In the genomic region with DNA sequence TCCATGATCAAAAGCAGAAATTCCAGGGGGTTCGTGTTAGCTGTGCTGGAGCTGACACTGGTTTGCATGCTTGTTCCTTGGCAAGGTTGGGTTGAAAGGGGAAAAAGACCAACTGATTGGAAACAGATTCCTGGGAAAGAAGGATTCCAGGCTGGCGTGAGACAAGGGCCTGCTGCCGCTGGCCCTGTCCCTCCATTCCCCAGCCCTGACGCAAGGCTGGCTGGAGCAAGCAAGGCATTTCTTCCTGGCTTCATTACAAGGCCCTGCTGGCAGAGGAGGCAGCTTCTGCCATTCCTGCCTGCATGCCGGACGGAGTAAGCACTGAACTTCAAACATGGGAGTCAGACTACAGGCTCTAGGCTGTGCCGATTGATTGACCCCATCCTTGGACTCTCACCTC, we compare ENCODE assay signal across 14 mouse cellular contexts. TPM values are rescaled to one million over a fixed set of nuclear protein-coding genes. Genes with fewer than 3 reads are reported as not detected.
DNase-seq lines count a peak whose midpoint lies in the region; ATAC-seq lines count a peak whose summit lies in the region.
"Had no signal": no experiment of that assay in that cellular context is flagged by ENCODE, and none has a peak within 500 bp of the region (broad histone marks: within the 10 kb centered on the region; RNA-seq: fewer than 3 reads in every experiment).

No protein-coding gene starts in this region.

- no peaks in the 10 kb centered on the region for H3K4me1 ChIP-seq in heart, embryonic 11.5 days (ENCODE audit: control insufficient read depth, insufficient read depth, low read length)
- no peaks in the 10 kb centered on the region for H3K4me1 ChIP-seq in embryonic facial prominence, embryonic 11.5 days (ENCODE audit: control insufficient read depth, insufficient read depth, low read length)
- peaks cover 3% of the 10 kb centered on the region for H3K4me1 ChIP-seq in heart, embryonic 15.5 days (replicated peaks)
- no peaks in the 10 kb centered on the region for H3K4me1 ChIP-seq in hindbrain, embryonic 13.5 days (replicated peaks)

- no peak for ATAC-seq in heart, embryonic 11.5 days (replicated peaks; ENCODE audit: insufficient number of reproducible peaks, low FRiP score, low TSS enrichment)
- ATAC-seq in embryonic facial prominence, embryonic 11.5 days (replicated peaks; ENCODE audit: insufficient number of reproducible peaks, low FRiP score, low TSS enrichment, low read depth), result no peak
- ATAC-seq in heart, embryonic 15.5 days (replicated peaks; ENCODE audit: insufficient number of reproducible peaks, insufficient read depth, low FRiP score, low read depth), result 0 out of 2 replicates have a peak, but pooled peaks have one; percentile 14
- ATAC-seq in hindbrain, embryonic 13.5 days (ENCODE audit: low FRiP score), result no peak

- no peaks in the 10 kb centered on the region for H3K36me3 ChIP-seq in heart, embryonic 11.5 days (ENCODE audit: control insufficient read depth, insufficient read depth, low read length)
- no peaks in the 10 kb centered on the region for H3K36me3 ChIP-seq in embryonic facial prominence, embryonic 11.5 days (replicated peaks; ENCODE audit: control insufficient read depth, insufficient read depth, low read depth, low read length)
- H3K36me3 ChIP-seq in heart, embryonic 15.5 days, result no peaks in the 10 kb centered on the region
- H3K36me3 ChIP-seq in hindbrain, embryonic 13.5 days, result no peaks in the 10 kb centered on the region

- peak; percentile 72 to 84 for DNase-seq in heart, adult 18-20 months
- DNase-seq in embryonic facial prominence, embryonic 11.5 days (ENCODE audit: low spot score), result peak; percentile 56
- DNase-seq in lung, postnatal 25 days (ENCODE audit: low spot score), result peak; percentile 64
- no peak for DNase-seq in spleen, postnatal 4 days (ENCODE audit: low spot score in 2 of 2)
- DNase-seq in kidney, adult 11 months, result no peak
- DNase-seq: kidney, postnatal 4 days; right cerebral cortex, postnatal 25 days had no signal

- H3K4me2 ChIP-seq in heart, embryonic 11.5 days, result no peak overlapping the region
- H3K4me2 ChIP-seq in embryonic facial prominence, embryonic 11.5 days (ENCODE audit: low read depth, low read length), result no peak overlapping the region
- H3K4me2 ChIP-seq in heart, embryonic 15.5 days, result no peak overlapping the region
- H3K4me2 ChIP-seq in hindbrain, embryonic 13.5 days, result no peak overlapping the region

- H3K27ac ChIP-seq in heart, embryonic 11.5 days (ENCODE audit: low read depth, low read length), result no peak overlapping the region
- no peak overlapping the region for H3K27ac ChIP-seq in embryonic facial prominence, embryonic 11.5 days (replicated peaks; ENCODE audit: low read depth, low read length)
- no peak overlapping the region for H3K27ac ChIP-seq in heart, embryonic 15.5 days
- H3K27ac ChIP-seq in hindbrain, embryonic 13.5 days, result no peak overlapping the region
- H3K27ac ChIP-seq: liver, embryonic 14.5 days had no signal

- H3K9ac ChIP-seq in heart, embryonic 11.5 days (ENCODE audit: low read depth, low read length), result no peak overlapping the region
- no peak overlapping the region for H3K9ac ChIP-seq in embryonic facial prominence, embryonic 11.5 days (replicated peaks; ENCODE audit: low read length)
- H3K9ac ChIP-seq in heart, embryonic 15.5 days, result no peak overlapping the region
- H3K9ac ChIP-seq in hindbrain, embryonic 13.5 days, result no peak overlapping the region
- H3K9ac ChIP-seq: liver, embryonic 14.5 days had no signal

- H3K9me3 ChIP-seq in heart, embryonic 11.5 days (replicated peaks; ENCODE audit: control insufficient read depth, low read length), result no peaks in the 10 kb centered on the region
- no peaks in the 10 kb centered on the region for H3K9me3 ChIP-seq in embryonic facial prominence, embryonic 11.5 days (replicated peaks; ENCODE audit: control insufficient read depth, low read length)
- no peaks in the 10 kb centered on the region for H3K9me3 ChIP-seq in heart, embryonic 15.5 days (replicated peaks)
- no peaks in the 10 kb centered on the region for H3K9me3 ChIP-seq in hindbrain, embryonic 13.5 days

- WGBS in heart, embryonic 11.5 days (ENCODE audit: insufficient replicate concordance), result 63% methylated on average over 7 of the region's 7 CpGs
- WGBS in embryonic facial prominence, embryonic 11.5 days, result 61% methylated on average over 7 of the region's 7 CpGs
- WGBS in heart, embryonic 15.5 days, result 47% methylated on average over 7 of the region's 7 CpGs
- 84% methylated on average over 7 of the region's 7 CpGs for WGBS in hindbrain, embryonic 13.5 days

- no peaks in the 10 kb centered on the region for H3K27me3 ChIP-seq in heart, embryonic 11.5 days (ENCODE audit: control insufficient read depth, insufficient read depth, low read length)
- H3K27me3 ChIP-seq in embryonic facial prominence, embryonic 11.5 days (ENCODE audit: control insufficient read depth, insufficient read depth, low read length), result no peaks in the 10 kb centered on the region
- peaks cover 5% of the 10 kb centered on the region; the same call in 1 of the 2 replicates for H3K27me3 ChIP-seq in heart, embryonic 15.5 days
- no peaks in the 10 kb centered on the region for H3K27me3 ChIP-seq in hindbrain, embryonic 13.5 days

- no peak overlapping the region for H3K4me3 ChIP-seq in heart, embryonic 11.5 days (ENCODE audit: low read depth, low read length)
- H3K4me3 ChIP-seq in embryonic facial prominence, embryonic 11.5 days (ENCODE audit: low read depth, low read length), result no peak overlapping the region
- H3K4me3 ChIP-seq in heart, embryonic 15.5 days, result no peak overlapping the region
- no peak overlapping the region for H3K4me3 ChIP-seq in hindbrain, embryonic 13.5 days

RNA-seq across cellular contexts. Expression of a gene that starts 22.2 kb away (rescaled TPM):
- total RNA-seq in heart, adult 18-20 months (2021), result 1 to 10 TPM in 1 of 2 experiments, under 1 TPM in 1; 0.80 to 1.6 TPM
- polyA plus RNA-seq in heart, embryonic 11.5 days (2014; fragmentation: Nextera tagmentation; extraction: Ambion mirVana), result 0.14 and 0.17 TPM in 2 replicates
- 0.71 TPM in 1 of 2 replicates, not detected in the other for polyA plus RNA-seq in embryonic facial prominence, embryonic 11.5 days (2014; fragmentation: Nextera tagmentation; extraction: Ambion mirVana)
- polyA plus RNA-seq in heart, embryonic 15.5 days (2015; fragmentation: Nextera tagmentation; extraction: Ambion mirVana), result 2.2 and 3.5 TPM in 2 replicates
- polyA plus RNA-seq in hindbrain, embryonic 13.5 days (2015; fragmentation: Nextera tagmentation; extraction: Ambion mirVana), result 0.13 and 0.22 TPM in 2 replicates
- total RNA-seq: CH12.LX; common myeloid progenitor, adult 5-6 weeks had no signal

RNA-seq across cellular contexts. Expression of a gene that starts 48.4 kb away (rescaled TPM):
- total RNA-seq in heart, adult 18-20 months (2021), result 1 to 10 TPM; 1.1 to 1.3 TPM
- polyA plus RNA-seq in heart, embryonic 11.5 days (2014; fragmentation: Nextera tagmentation; extraction: Ambion mirVana), result 3.8 and 4.3 TPM in 2 replicates
- polyA plus RNA-seq in embryonic facial prominence, embryonic 11.5 days (2014; fragmentation: Nextera tagmentation; extraction: Ambion mirVana), result 10.3 and 11.0 TPM in 2 replicates
- polyA plus RNA-seq in heart, embryonic 15.5 days (2015; fragmentation: Nextera tagmentation; extraction: Ambion mirVana), result 3.0 and 8.4 TPM in 2 replicates
- polyA plus RNA-seq in hindbrain, embryonic 13.5 days (2015; fragmentation: Nextera tagmentation; extraction: Ambion mirVana), result 2.8 and 3.2 TPM in 2 replicates

RNA-seq across cellular contexts. Expression of a gene that starts 55.0 kb away (rescaled TPM):
- not detected for total RNA-seq in heart, adult 18-20 months (2021)
- polyA plus RNA-seq in heart, embryonic 11.5 days (2014; fragmentation: Nextera tagmentation; extraction: Ambion mirVana), result not detected in 2 replicates
- polyA plus RNA-seq in embryonic facial prominence, embryonic 11.5 days (2014; fragmentation: Nextera tagmentation; extraction: Ambion mirVana), result not detected in 2 replicates
- polyA plus RNA-seq in heart, embryonic 15.5 days (2015; fragmentation: Nextera tagmentation; extraction: Ambion mirVana), result not detected in 2 replicates
- polyA plus RNA-seq in hindbrain, embryonic 13.5 days (2015; fragmentation: Nextera tagmentation; extraction: Ambion mirVana), result not detected in 2 replicates
- total RNA-seq: CH12.LX; common myeloid progenitor, adult 5-6 weeks had no signal
- polyA plus RNA-seq: heart, embryonic 16.5 days; liver, embryonic 14.5 days had no signal

Comparison
In these comparisons a context has a peak if more than half of its experiments do, and no peak if none do; other contexts are left out.
1. DNase-seq: peak in heart, adult 18-20 months (2 of 2), embryonic facial prominence, embryonic 11.5 days (single experiment) and lung, postnatal 25 days (single experiment); none in spleen, postnatal 4 days (0 of 2) and kidney, adult 11 months (single experiment).